Mouse (Mus musculus): ENCODE results near the gene Ect2l. TPM values are rescaled to one million over a fixed set of nuclear protein-coding genes. Genes with fewer than 3 reads are reported as not detected.

Gene Ect2l
- polyA plus RNA-seq, 1 experiment from 2014 or later, result 0.43 TPM

- H3K4me2 ChIP-seq (ENCODE audit: low read depth, low read length), result peak overlapping the region; percentile 58
- H3K27me3 ChIP-seq (ENCODE audit: control insufficient read depth, insufficient read depth, low read length), result no peaks in the 10 kb centered on the region
- H3K4me1 ChIP-seq (ENCODE audit: control insufficient read depth, insufficient read depth, low read length), result peaks cover 1% of the 10 kb centered on the region; the same call in 1 of the 2 replicates
- no peaks in the 10 kb centered on the region for H3K36me3 ChIP-seq (ENCODE audit: control insufficient read depth, insufficient read depth, low read length)
- no peaks in the 10 kb centered on the region for H3K9me3 ChIP-seq (replicated peaks; ENCODE audit: control insufficient read depth, low read length)
- H3K4me3 ChIP-seq (replicated peaks; ENCODE audit: low read length), result peak overlapping the region; percentile 38
- peak overlapping the region; percentile 60 for H3K9ac ChIP-seq (ENCODE audit: low read length)
- WGBS, result 46% methylated on average over 14 of the region's 14 CpGs
- no peak overlapping the region for H3K27ac ChIP-seq (ENCODE audit: low read length)
- ATAC-seq (ENCODE audit: insufficient read depth, low FRiP score), result no peak
Observed at GRCm38 (mm10) chr10:18197206-18197979, 13.3 kb downstream of the Ect2l start.

GRCm38 (mm10) chr10:18194737-18195141, 16.0 kb downstream of the Ect2l start:
- Histone ChIP-seq H3K36me3 (ENCODE audit: control insufficient read depth, insufficient read depth, low read length) (no peaks in the 10 kb centered on the region), H3K9me3 (replicated peaks; ENCODE audit: control insufficient read depth, low read length) (no peaks in the 10 kb centered on the region), H3K4me1 (ENCODE audit: control insufficient read depth, insufficient read depth, low read length) (peaks cover 9% of the 10 kb centered on the region), H3K27ac (ENCODE audit: low read length) (peak overlapping the region; percentile 89), H3K4me3 (replicated peaks; ENCODE audit: low read length) (no peak overlapping the region), H3K4me2 (ENCODE audit: low read depth, low read length) (peak overlapping the region; percentile 22), H3K27me3 (ENCODE audit: control insufficient read depth, insufficient read depth, low read length) (no peaks in the 10 kb centered on the region), H3K9ac (ENCODE audit: low read length) (no peak overlapping the region)
- ATAC-seq (ENCODE audit: insufficient read depth, low FRiP score), result peak; percentile 81; the same call in 1 of the 2 replicates
- WGBS, result 22% methylated on average over 14 of the region's 14 CpGs

- no peak overlapping the region for H3K9ac ChIP-seq (ENCODE audit: low read length)
- no peaks in the 10 kb centered on the region for H3K27me3 ChIP-seq (ENCODE audit: control insufficient read depth, insufficient read depth, low read length)
- peaks cover 9% of the 10 kb centered on the region for H3K4me1 ChIP-seq (ENCODE audit: control insufficient read depth, insufficient read depth, low read length)
- peak overlapping the region; percentile 22 for H3K4me2 ChIP-seq (ENCODE audit: low read depth, low read length)
- peak overlapping the region; percentile 89 for H3K27ac ChIP-seq (ENCODE audit: low read length)
- no peak overlapping the region for H3K4me3 ChIP-seq (replicated peaks; ENCODE audit: low read length)
- no peaks in the 10 kb centered on the region for H3K36me3 ChIP-seq (ENCODE audit: control insufficient read depth, insufficient read depth, low read length)
- H3K9me3 ChIP-seq (replicated peaks; ENCODE audit: control insufficient read depth, low read length), result no peaks in the 10 kb centered on the region
- ATAC-seq (ENCODE audit: insufficient read depth, low FRiP score), result no peak
- WGBS, result 76% methylated on average over 11 of the region's 11 CpGs
Observed at GRCm38 (mm10) chr10:18194156-18194555, 16.5 kb downstream of the Ect2l start.

GRCm38 (mm10) chr10:18193221-18193620, 17.5 kb downstream of the Ect2l start:
- peaks cover 9% of the 10 kb centered on the region for H3K4me1 ChIP-seq (ENCODE audit: control insufficient read depth, insufficient read depth, low read length)
- no peaks in the 10 kb centered on the region for H3K27me3 ChIP-seq (ENCODE audit: control insufficient read depth, insufficient read depth, low read length)
- no peak overlapping the region; the same call in 1 of the 2 replicates for H3K27ac ChIP-seq (ENCODE audit: low read length)
- H3K36me3 ChIP-seq (ENCODE audit: control insufficient read depth, insufficient read depth, low read length), result no peaks in the 10 kb centered on the region
- H3K4me3 ChIP-seq (replicated peaks; ENCODE audit: low read length), result no peak overlapping the region
- no peak for ATAC-seq (ENCODE audit: insufficient read depth, low FRiP score)
- H3K9ac ChIP-seq (ENCODE audit: low read length), result no peak overlapping the region
- 34% methylated on average over 11 of the region's 11 CpGs for WGBS
- no peaks in the 10 kb centered on the region for H3K9me3 ChIP-seq (replicated peaks; ENCODE audit: control insufficient read depth, low read length)
- no peak overlapping the region for H3K4me2 ChIP-seq (ENCODE audit: low read depth, low read length)

- H3K4me3 ChIP-seq (replicated peaks; ENCODE audit: low read length), result no peak overlapping the region
- H3K4me1 ChIP-seq (ENCODE audit: control insufficient read depth, insufficient read depth, low read length), result peaks cover 9% of the 10 kb centered on the region
- no peak overlapping the region for H3K9ac ChIP-seq (ENCODE audit: low read length)
- WGBS, result 44% methylated on average over 8 of the region's 8 CpGs
- no peak overlapping the region for H3K27ac ChIP-seq (ENCODE audit: low read length)
- no peaks in the 10 kb centered on the region for H3K9me3 ChIP-seq (replicated peaks; ENCODE audit: control insufficient read depth, low read length)
- H3K4me2 ChIP-seq (ENCODE audit: low read depth, low read length), result no peak overlapping the region
- no peaks in the 10 kb centered on the region for H3K36me3 ChIP-seq (ENCODE audit: control insufficient read depth, insufficient read depth, low read length)
- ATAC-seq (ENCODE audit: insufficient read depth, low FRiP score), result no peak
- no peaks in the 10 kb centered on the region for H3K27me3 ChIP-seq (ENCODE audit: control insufficient read depth, insufficient read depth, low read length)
Observed at GRCm38 (mm10) chr10:18191706-18192105, 19.0 kb downstream of the Ect2l start.

GRCm38 (mm10) chr10:18189498-18189897, 21.2 kb downstream of the Ect2l start:
- ATAC-seq (ENCODE audit: insufficient read depth, low FRiP score), result no peak
- WGBS, result 79% methylated on average over 4 of the region's 4 CpGs
- no peak overlapping the region for H3K9ac ChIP-seq (ENCODE audit: low read length)
- H3K36me3 ChIP-seq (ENCODE audit: control insufficient read depth, insufficient read depth, low read length), result no peaks in the 10 kb centered on the region
- H3K4me2 ChIP-seq (ENCODE audit: low read depth, low read length), result no peak overlapping the region
- H3K4me3 ChIP-seq (replicated peaks; ENCODE audit: low read length), result no peak overlapping the region
- peaks cover 9% of the 10 kb centered on the region for H3K4me1 ChIP-seq (ENCODE audit: control insufficient read depth, insufficient read depth, low read length)
- no peaks in the 10 kb centered on the region for H3K27me3 ChIP-seq (ENCODE audit: control insufficient read depth, insufficient read depth, low read length)
- no peak overlapping the region for H3K27ac ChIP-seq (ENCODE audit: low read length)
- no peaks in the 10 kb centered on the region for H3K9me3 ChIP-seq (replicated peaks; ENCODE audit: control insufficient read depth, low read length)

GRCm38 (mm10) chr10:18188564-18188963, 22.1 kb downstream of the Ect2l start:
- ATAC-seq (ENCODE audit: insufficient read depth, low FRiP score), result no peak
- 67% methylated on average over 6 of the region's 6 CpGs for WGBS

GRCm38 (mm10) chr10:18182246-18182645, 28.4 kb downstream of the Ect2l start:
- Histone ChIP-seq H3K27me3 (ENCODE audit: control insufficient read depth, insufficient read depth, low read length) (no peaks in the 10 kb centered on the region), H3K4me2 (ENCODE audit: low read depth, low read length) (no peak overlapping the region), H3K9me3 (replicated peaks; ENCODE audit: control insufficient read depth, low read length) (no peaks in the 10 kb centered on the region), H3K4me1 (ENCODE audit: control insufficient read depth, insufficient read depth, low read length) (no peaks in the 10 kb centered on the region), H3K36me3 (ENCODE audit: control insufficient read depth, insufficient read depth, low read length) (no peaks in the 10 kb centered on the region), H3K4me3 (replicated peaks; ENCODE audit: low read length) (no peak overlapping the region), H3K9ac (ENCODE audit: low read length) (no peak overlapping the region), H3K27ac (ENCODE audit: low read length) (no peak overlapping the region)
- ATAC-seq (ENCODE audit: insufficient read depth, low FRiP score), result no peak
- 77% methylated on average over 5 of the region's 5 CpGs for WGBS

More at GRCm38 (mm10) chr10:18188564-18188963, 22.1 kb downstream of the Ect2l start:
- Histone ChIP-seq H3K36me3 (ENCODE audit: control insufficient read depth, insufficient read depth, low read length) (no peaks in the 10 kb centered on the region), H3K4me2 (ENCODE audit: low read depth, low read length) (no peak overlapping the region), H3K9me3 (replicated peaks; ENCODE audit: control insufficient read depth, low read length) (no peaks in the 10 kb centered on the region), H3K9ac (ENCODE audit: low read length) (no peak overlapping the region), H3K4me1 (ENCODE audit: control insufficient read depth, insufficient read depth, low read length) (peaks cover 9% of the 10 kb centered on the region), H3K27ac (ENCODE audit: low read length) (no peak overlapping the region), H3K27me3 (ENCODE audit: control insufficient read depth, insufficient read depth, low read length) (no peaks in the 10 kb centered on the region), H3K4me3 (replicated peaks; ENCODE audit: low read length) (no peak overlapping the region)

- WGBS, result 39% methylated on average over 2 of the region's 2 CpGs
- H3K9ac ChIP-seq (ENCODE audit: low read length), result no peak overlapping the region
- no peak overlapping the region for H3K27ac ChIP-seq (ENCODE audit: low read length)
- no peak overlapping the region for H3K4me3 ChIP-seq (replicated peaks; ENCODE audit: low read length)
- H3K9me3 ChIP-seq (replicated peaks; ENCODE audit: control insufficient read depth, low read length), result no peaks in the 10 kb centered on the region
- H3K36me3 ChIP-seq (ENCODE audit: control insufficient read depth, insufficient read depth, low read length), result no peaks in the 10 kb centered on the region
- no peak overlapping the region for H3K4me2 ChIP-seq (ENCODE audit: low read depth, low read length)
- ATAC-seq (ENCODE audit: insufficient read depth, low FRiP score), result no peak
- no peaks in the 10 kb centered on the region for H3K27me3 ChIP-seq (ENCODE audit: control insufficient read depth, insufficient read depth, low read length)
- H3K4me1 ChIP-seq (ENCODE audit: control insufficient read depth, insufficient read depth, low read length), result no peaks in the 10 kb centered on the region
Observed at GRCm38 (mm10) chr10:18177304-18177703, 33.4 kb downstream of the Ect2l start.
